Mouse (Mus musculus) limb, embryonic 12.5 days (tissue): Measurements from ENCODE around the gene Sertad2. TPM values are rescaled to one million over a fixed set of nuclear protein-coding genes. Genes with fewer than 3 reads are reported as not detected.

Experiments used
- ATAC-seq: fragments of 200-750 bp; cut with Nextera tagmentation; 2 replicates; pipeline ENCODE4 v1.8.0; 2017; ENCODE audit warnings: low read depth, moderate TSS enrichment; ENCODE audit not compliant: insufficient number of reproducible peaks, insufficient read depth, low FRiP score, low TSS enrichment
- H3K27ac ChIP-seq: fragments of 300-500 bp; sonication (generic); 2 replicates; pipeline ENCODE4 v1.5.1; 2016; ENCODE audit warnings: mild to moderate bottlenecking, moderate library complexity
- H3K27me3 ChIP-seq: fragments of 300-500 bp; sonication (generic); 2 replicates; pipeline ENCODE4 v1.6.1; 2016; ENCODE audit warnings: mild to moderate bottlenecking, moderate library complexity
- H3K36me3 ChIP-seq: fragments of 300-500 bp; sonication (generic); 2 replicates; pipeline ENCODE4 v1.6.1; 2016; ENCODE audit warnings: mild to moderate bottlenecking, moderate library complexity
- H3K4me1 ChIP-seq: fragments of 300-500 bp; sonication (generic); replicated peaks from 2 replicates; pipeline ENCODE4 v1.6.1; 2016
- H3K4me2 ChIP-seq: fragments of 300-500 bp; sonication (generic); 2 replicates; pipeline ENCODE4 v1.6.1; 2016; ENCODE audit warnings: mild to moderate bottlenecking, moderate library complexity
- H3K4me3 ChIP-seq: fragments of 300-500 bp; sonication (generic); replicated peaks from 2 replicates; pipeline ENCODE4 v1.5.1; 2016; ENCODE audit warnings: mild to moderate bottlenecking
- H3K9ac ChIP-seq: fragments of 300-500 bp; sonication (generic); replicated peaks from 2 replicates; pipeline ENCODE4 v1.6.1; 2016; ENCODE audit warnings: mild to moderate bottlenecking, moderate library complexity
- H3K9me3 ChIP-seq: fragments of 300-500 bp; sonication (generic); 2 replicates; pipeline ENCODE4 v1.6.1; 2016; ENCODE audit warnings: mild to moderate bottlenecking, moderate library complexity
- WGBS: fragments of 180-500 bp; shearing (Covaris S2); methylation state at CpG from one replicate; pipeline ENCODE4 v1.1.7; 2016; 5-methylcytosine and 5-hydroxymethylcytosine counted together
- polyA plus RNA-seq: library from polyadenylated mRNA; unstranded; fragments of >200 nt; fragmentation: Nextera tagmentation; extraction: Ambion mirVana; gene quantifications from 2 replicates; pipeline ENCODE4 v1.2.1, GENCODE M21; 2016

The Sertad2 gene
- polyA plus RNA-seq, 1 experiment from 2014 or later: 42.0 TPM

GRCm38 (mm10) chr11:20635646-20636045 lies 92.6 kb downstream of the Sertad2 start:
- Histone ChIP-seq H3K36me3 (no peaks in the 10 kb centered on the region), H3K9me3 (no peaks in the 10 kb centered on the region), H3K27ac (peak overlapping the region; percentile 67), H3K4me3 (0 out of 2 replicates have a peak overlapping the region, but pooled peaks have one; percentile 4), H3K4me1 (peaks cover 51% of the 10 kb centered on the region), H3K4me2 (peak overlapping the region; percentile 35), H3K27me3 (no peaks in the 10 kb centered on the region), H3K9ac (no peak overlapping the region)
- 23% methylated on average over 6 of the region's 6 CpGs for WGBS
- ATAC-seq: no peak

- no peaks in the 10 kb centered on the region for H3K36me3 ChIP-seq
- no peak for ATAC-seq
- no peaks in the 10 kb centered on the region for H3K9me3 ChIP-seq
- H3K9ac ChIP-seq: 0 out of 2 replicates have a peak overlapping the region, but pooled peaks have one; percentile 6
- no peaks in the 10 kb centered on the region for H3K27me3 ChIP-seq
- no peak overlapping the region for H3K4me3 ChIP-seq
- H3K4me2 ChIP-seq: peak overlapping the region; percentile 35; the same call in 1 of the 2 replicates
- 68% methylated on average over 4 of the region's 4 CpGs for whole genome bisulfite sequencing
- peak overlapping the region; percentile 67 for H3K27ac ChIP-seq
- peaks cover 56% of the 10 kb centered on the region for H3K4me1 ChIP-seq
Observed at GRCm38 (mm10) chr11:20636114-20636513, 93.1 kb downstream of the Sertad2 start.

- Histone ChIP-seq H3K4me2 (no peak overlapping the region), H3K4me3 (no peak overlapping the region), H3K36me3 (no peaks in the 10 kb centered on the region), H3K9me3 (0 out of 2 replicates have a peak, but pooled peaks cover 3% of the 10 kb centered on the region), H3K27me3 (no peaks in the 10 kb centered on the region), H3K27ac (no peak overlapping the region), H3K9ac (no peak overlapping the region), H3K4me1 (peaks cover 58% of the 10 kb centered on the region)
- no peak for ATAC-seq
Observed at GRCm38 (mm10) chr11:20637060-20637459, 94.0 kb downstream of the Sertad2 start.

- Histone ChIP-seq H3K27ac (no peak overlapping the region), H3K9me3 (0 out of 2 replicates have a peak, but pooled peaks cover 3% of the 10 kb centered on the region), H3K36me3 (no peaks in the 10 kb centered on the region), H3K27me3 (no peaks in the 10 kb centered on the region), H3K4me1 (peaks cover 54% of the 10 kb centered on the region), H3K9ac (no peak overlapping the region), H3K4me3 (no peak overlapping the region), H3K4me2 (no peak overlapping the region)
- WGBS: 28% methylated on average over 3 of the region's 3 CpGs
- ATAC-seq: no peak
Observed at GRCm38 (mm10) chr11:20638841-20639240, 95.8 kb downstream of the Sertad2 start.

GRCm38 (mm10) chr11:20639918-20640447 lies 96.9 kb downstream of the Sertad2 start:
- Histone ChIP-seq H3K27ac (peak overlapping the region; percentile 85), H3K4me3 (peak overlapping the region; percentile 22), H3K4me1 (peaks cover 57% of the 10 kb centered on the region), H3K9ac (peak overlapping the region; percentile 54), H3K4me2 (peak overlapping the region; percentile 58), H3K9me3 (0 out of 2 replicates have a peak, but pooled peaks cover 3% of the 10 kb centered on the region), H3K27me3 (no peaks in the 10 kb centered on the region), H3K36me3 (no peaks in the 10 kb centered on the region)
- peak; percentile 92 for ATAC-seq
- WGBS: 2% methylated on average over 11 of the region's 11 CpGs

GRCm38 (mm10) chr11:20642321-20642720 lies 99.3 kb downstream of the Sertad2 start:
- no peak overlapping the region for H3K4me2 ChIP-seq
- H3K36me3 ChIP-seq: no peaks in the 10 kb centered on the region
- H3K4me1 ChIP-seq: peaks cover 63% of the 10 kb centered on the region
- H3K9me3 ChIP-seq: 0 out of 2 replicates have a peak, but pooled peaks cover 3% of the 10 kb centered on the region
- no peak for ATAC-seq
- no peak overlapping the region for H3K27ac ChIP-seq
- no peak overlapping the region for H3K9ac ChIP-seq
- no peak overlapping the region for H3K4me3 ChIP-seq
- 79% methylated on average over 5 of the region's 5 CpGs for WGBS
- no peaks in the 10 kb centered on the region for H3K27me3 ChIP-seq

GRCm38 (mm10) chr11:20643161-20643560 lies 100.1 kb downstream of the Sertad2 start:
- H3K9ac ChIP-seq: no peak overlapping the region
- H3K4me1 ChIP-seq: peaks cover 71% of the 10 kb centered on the region
- H3K36me3 ChIP-seq: peaks cover 3% of the 10 kb centered on the region; the same call in 1 of the 2 replicates
- no peak for ATAC-seq
- H3K9me3 ChIP-seq: 0 out of 2 replicates have a peak, but pooled peaks cover 3% of the 10 kb centered on the region
- no peak overlapping the region for H3K27ac ChIP-seq
- H3K4me2 ChIP-seq: no peak overlapping the region
- no peak overlapping the region for H3K4me3 ChIP-seq
- no peaks in the 10 kb centered on the region for H3K27me3 ChIP-seq
- 42% methylated on average over 5 of the region's 5 CpGs for WGBS

- no peak overlapping the region for H3K27ac ChIP-seq
- no peak for ATAC-seq
Observed at GRCm38 (mm10) chr11:20644166-20644565, 101.1 kb downstream of the Sertad2 start.

GRCm38 (mm10) chr11:20644872-20645271 lies 101.8 kb downstream of the Sertad2 start:
- Histone ChIP-seq H3K27me3 (no peaks in the 10 kb centered on the region), H3K27ac (no peak overlapping the region), H3K9ac (no peak overlapping the region), H3K4me1 (peaks cover 75% of the 10 kb centered on the region), H3K4me3 (no peak overlapping the region), H3K36me3 (peaks cover 14% of the 10 kb centered on the region; the same call in 1 of the 2 replicates), H3K4me2 (no peak overlapping the region), H3K9me3 (0 out of 2 replicates have a peak, but pooled peaks cover 3% of the 10 kb centered on the region)
- 45% methylated on average over 6 of the region's 6 CpGs for WGBS
- ATAC-seq: no peak

More at GRCm38 (mm10) chr11:20644166-20644565, 101.1 kb downstream of the Sertad2 start:
- Histone ChIP-seq H3K4me3 (no peak overlapping the region), H3K9me3 (0 out of 2 replicates have a peak, but pooled peaks cover 3% of the 10 kb centered on the region), H3K4me1 (peaks cover 75% of the 10 kb centered on the region), H3K4me2 (no peak overlapping the region), H3K36me3 (peaks cover 10% of the 10 kb centered on the region; the same call in 1 of the 2 replicates), H3K27me3 (no peaks in the 10 kb centered on the region), H3K9ac (no peak overlapping the region)
- WGBS: 63% methylated on average over 1 of the region's 1 CpGs

GRCm38 (mm10) chr11:20645521-20645920 lies 102.5 kb downstream of the Sertad2 start:
- H3K4me3 ChIP-seq: no peak overlapping the region
- 0 out of 2 replicates have a peak, but pooled peaks cover 3% of the 10 kb centered on the region for H3K9me3 ChIP-seq
- no peak overlapping the region for H3K9ac ChIP-seq
- no peak overlapping the region for H3K27ac ChIP-seq
- no peaks in the 10 kb centered on the region for H3K27me3 ChIP-seq
- H3K4me2 ChIP-seq: no peak overlapping the region
- H3K36me3 ChIP-seq: peaks cover 14% of the 10 kb centered on the region; the same call in 1 of the 2 replicates
- peaks cover 71% of the 10 kb centered on the region for H3K4me1 ChIP-seq
- no peak for ATAC-seq
- whole genome bisulfite sequencing: 71% methylated on average over 3 of the region's 3 CpGs

- H3K36me3 ChIP-seq: peaks cover 14% of the 10 kb centered on the region; the same call in 1 of the 2 replicates
- peaks cover 69% of the 10 kb centered on the region for H3K4me1 ChIP-seq
- H3K9me3 ChIP-seq: 0 out of 2 replicates have a peak, but pooled peaks cover 3% of the 10 kb centered on the region
- H3K9ac ChIP-seq: no peak overlapping the region
- WGBS: 41% methylated on average over 6 of the region's 6 CpGs
- H3K4me3 ChIP-seq: no peak overlapping the region
- no peak overlapping the region for H3K4me2 ChIP-seq
- ATAC-seq: no peak
- H3K27me3 ChIP-seq: no peaks in the 10 kb centered on the region
- H3K27ac ChIP-seq: peak overlapping the region; percentile 20; the same call in 1 of the 2 replicates
Observed at GRCm38 (mm10) chr11:20646142-20646541, 103.1 kb downstream of the Sertad2 start.
